Mouse (Mus musculus) cortical plate, adult 2 months (tissue): ENCODE data around the gene Met.

Experiments used
- CTCF ChIP-seq: fragments of 200-500 bp; IDR thresholded peaks from 2 replicates; pipeline ENCODE4 v1.5.1; 2011; ENCODE audit warnings: mild to moderate bottlenecking, control low read depth, low read length; ENCODE audit not compliant: insufficient read depth; ENCODE audit errors: extremely low read depth
- POLR2A ChIP-seq: fragments of 200-500 bp; IDR thresholded peaks from 2 replicates; pipeline ENCODE4 v1.6.1; 2011; ENCODE audit warnings: mild to moderate bottlenecking, low read length, control low read depth; ENCODE audit not compliant: insufficient read depth; ENCODE audit errors: extremely low read depth

DNA sequence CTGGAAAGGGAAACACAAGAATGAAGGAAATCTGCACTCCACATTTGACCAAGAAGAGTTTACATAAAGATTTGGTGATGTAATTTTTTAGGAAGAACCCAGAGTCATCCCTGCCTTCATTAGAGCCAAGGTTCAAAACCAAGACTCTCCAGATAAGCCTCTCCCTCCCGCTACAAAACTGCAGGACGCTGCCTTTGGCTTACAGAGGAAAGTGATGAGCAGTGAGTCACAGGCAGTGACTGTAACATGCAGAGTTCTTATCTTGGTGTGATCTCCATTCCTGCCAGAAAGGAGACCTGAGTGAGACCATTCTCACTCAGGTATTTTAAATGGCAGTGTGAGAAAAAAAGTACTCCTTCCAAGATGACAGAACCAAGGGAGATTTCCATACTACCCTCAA, 137.9 kb downstream of the Met start:
- TF ChIP-seq CTCF = no peak
- TF ChIP-seq POLR2A = no peak
